Mouse (Mus musculus) forebrain, embryonic 12.5 days (tissue): ENCODE data around the gene Tenm4. TPM values are rescaled to one million over a fixed set of nuclear protein-coding genes. Genes with fewer than 3 reads are reported as not detected.
A peak's percentile ranks its signal among the peaks of the same experiment; 100 is the strongest.

Experiments
- ATAC-seq: fragments of 200-750 bp; cut with Nextera tagmentation; 2 replicates; pipeline ENCODE4 v1.8.0; 2017; ENCODE audit warnings: moderate TSS enrichment; ENCODE audit not compliant: low FRiP score
- H3K27ac ChIP-seq: fragments of 300-500 bp; sonication (generic); 2 replicates; pipeline ENCODE4 v1.5.1; 2016; ENCODE audit warnings: mild to moderate bottlenecking
- H3K27me3 ChIP-seq: fragments of 300-500 bp; sonication (generic); 2 replicates; pipeline ENCODE4 v1.6.1; 2016; ENCODE audit warnings: mild to moderate bottlenecking
- H3K36me3 ChIP-seq: fragments of 300-500 bp; sonication (generic); replicated peaks from 2 replicates; pipeline ENCODE4 v1.6.1; 2016; ENCODE audit warnings: mild to moderate bottlenecking
- H3K4me1 ChIP-seq: fragments of 300-500 bp; sonication (generic); 2 replicates; pipeline ENCODE4 v1.6.1; 2016
- H3K4me2 ChIP-seq: fragments of 300-500 bp; sonication (generic); 2 replicates; pipeline ENCODE4 v1.6.1; 2016; ENCODE audit warnings: mild to moderate bottlenecking, moderate library complexity
- H3K4me3 ChIP-seq: fragments of 300-500 bp; sonication (generic); replicated peaks from 2 replicates; pipeline ENCODE4 v1.5.1; 2016; ENCODE audit warnings: mild to moderate bottlenecking
- H3K9ac ChIP-seq: fragments of 300-500 bp; sonication (generic); 2 replicates; pipeline ENCODE4 v1.6.1; 2016; ENCODE audit warnings: mild to moderate bottlenecking
- H3K9me3 ChIP-seq: fragments of 300-500 bp; sonication (generic); 2 replicates; pipeline ENCODE4 v1.6.1; 2016
- WGBS: fragments of 180-500 bp; shearing (Covaris S2); methylation state at CpG from one replicate; pipeline ENCODE4 v1.1.7; 2016; 5-methylcytosine and 5-hydroxymethylcytosine counted together
- polyA plus RNA-seq: library from polyadenylated mRNA; unstranded; fragments of >200 nt; fragmentation: Nextera tagmentation; extraction: Ambion mirVana; gene quantifications from 2 replicates; pipeline ENCODE4 v1.2.1, GENCODE M21; 2016

Tenm4 gene
- polyA plus RNA-seq, 1 experiment from 2014 or later: 62.3 TPM

DNA sequence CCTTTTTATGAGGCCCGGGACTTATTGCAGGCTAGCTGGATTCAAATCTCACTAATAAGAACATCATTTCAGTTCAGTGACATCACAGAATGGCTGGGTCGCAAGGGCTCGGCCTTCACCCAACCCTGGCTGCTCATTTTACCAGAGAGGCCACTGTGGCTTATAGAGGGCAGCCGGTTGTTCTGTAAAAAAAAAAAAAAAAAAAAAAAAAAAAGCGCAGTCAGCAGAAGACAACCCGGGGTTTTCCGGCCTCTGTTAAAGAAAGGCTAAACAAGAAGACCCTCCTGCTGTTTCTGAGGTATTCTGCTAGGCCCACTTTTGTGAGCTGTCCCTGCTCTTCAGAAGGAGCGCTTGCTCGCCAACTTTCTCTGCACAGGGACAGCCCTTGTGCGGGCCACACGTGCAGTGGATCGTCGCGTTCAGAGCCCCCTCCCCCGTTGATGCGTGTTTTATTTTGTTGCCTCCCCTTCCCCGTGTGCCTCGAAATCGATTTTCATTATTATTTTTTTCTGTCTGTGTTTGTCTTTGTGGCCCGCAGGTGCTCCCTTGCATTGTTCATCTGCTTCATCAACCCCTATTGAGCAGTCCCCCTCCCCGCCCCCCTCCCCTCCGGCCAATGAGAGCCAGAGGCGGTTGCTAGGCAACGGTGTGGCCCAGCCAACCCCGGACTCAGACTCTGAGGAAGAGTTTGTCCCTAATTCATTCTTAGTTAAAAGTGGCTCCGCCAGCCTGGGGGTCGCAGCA is 472.6 kb downstream of the Tenm4 start:
- Histone ChIP-seq H3K4me3 (peak overlapping the region; percentile 42), H3K4me1 (peaks cover 46% of the 10 kb centered on the region), H3K9ac (peak overlapping the region; percentile 47), H3K27me3 (peaks cover 67% of the 10 kb centered on the region), H3K27ac (peak overlapping the region; percentile 59), H3K4me2 (peak overlapping the region; percentile 66), H3K9me3 (no peaks in the 10 kb centered on the region), H3K36me3 (no peaks in the 10 kb centered on the region)
- peak; percentile 95 for ATAC-seq
- WGBS: under 1% methylated on average over 27 of the region's 27 CpGs

DNA sequence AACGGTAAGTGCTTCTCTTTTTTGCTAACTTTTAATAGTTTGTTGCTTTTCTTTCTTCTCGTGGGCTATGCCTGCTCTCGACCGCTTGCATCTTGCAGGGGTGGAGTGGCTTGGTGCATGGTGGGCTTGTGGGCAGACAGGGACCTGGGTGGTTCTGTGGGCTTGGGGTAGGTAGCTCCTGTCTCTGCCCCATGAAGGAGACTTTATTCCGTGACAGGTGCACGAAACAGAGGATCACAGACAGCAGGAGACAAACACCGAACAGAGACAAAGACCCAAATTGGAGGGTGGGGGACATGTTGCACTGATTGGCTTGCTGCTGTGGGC is 473.1 kb downstream of the Tenm4 start:
- Histone ChIP-seq H3K4me1 (peaks cover 40% of the 10 kb centered on the region), H3K4me3 (peak overlapping the region; percentile 42), H3K27ac (peak overlapping the region; percentile 25; the same call in 1 of the 2 replicates), H3K36me3 (no peaks in the 10 kb centered on the region), H3K4me2 (peak overlapping the region; percentile 66), H3K9me3 (no peaks in the 10 kb centered on the region), H3K9ac (peak overlapping the region; percentile 47), H3K27me3 (peaks cover 67% of the 10 kb centered on the region)
- ATAC-seq: peak; percentile 75
- WGBS: 2% methylated on average over 7 of the region's 7 CpGs

- peaks cover 66% of the 10 kb centered on the region for H3K27me3 ChIP-seq
- H3K4me1 ChIP-seq: peaks cover 69% of the 10 kb centered on the region
- H3K4me2 ChIP-seq: no peak overlapping the region
- no peaks in the 10 kb centered on the region for H3K9me3 ChIP-seq
- ATAC-seq: no peak
- 5% methylated on average over 4 of the region's 4 CpGs for WGBS
- H3K36me3 ChIP-seq: no peaks in the 10 kb centered on the region
- no peak overlapping the region for H3K4me3 ChIP-seq
- H3K9ac ChIP-seq: no peak overlapping the region
- no peak overlapping the region for H3K27ac ChIP-seq
These were observed 476.6 kb downstream of the Tenm4 start for GRCm38 (mm10) chr7:96647657-96648056.

DNA sequence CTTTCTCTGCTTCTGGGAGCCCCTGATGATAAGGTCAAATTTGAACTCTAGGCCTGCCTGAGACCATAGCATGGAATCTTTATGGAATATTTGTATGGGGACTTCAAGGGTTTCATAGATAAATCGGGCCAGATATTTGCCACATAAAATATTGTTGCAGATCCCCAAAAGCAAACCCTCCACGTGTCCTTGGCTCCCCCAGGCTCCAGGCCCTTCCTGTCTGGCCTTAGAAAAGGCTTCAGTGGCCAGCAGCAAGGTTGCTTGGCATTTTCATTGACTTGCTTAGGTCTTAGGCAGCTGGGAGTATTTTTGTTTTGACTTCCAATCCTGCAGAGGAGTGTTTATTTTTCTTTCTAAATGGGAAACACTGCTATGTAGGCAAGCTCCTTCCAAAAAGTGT is 477.6 kb downstream of the Tenm4 start:
- H3K9me3 ChIP-seq: no peaks in the 10 kb centered on the region
- H3K36me3 ChIP-seq: no peaks in the 10 kb centered on the region
- H3K9ac ChIP-seq: no peak overlapping the region
- ATAC-seq: no peak
- peaks cover 71% of the 10 kb centered on the region for H3K4me1 ChIP-seq
- H3K27ac ChIP-seq: no peak overlapping the region
- H3K4me2 ChIP-seq: no peak overlapping the region
- H3K27me3 ChIP-seq: peaks cover 73% of the 10 kb centered on the region
- H3K4me3 ChIP-seq: no peak overlapping the region
- WGBS: 70% methylated on average over 2 of the region's 2 CpGs

DNA sequence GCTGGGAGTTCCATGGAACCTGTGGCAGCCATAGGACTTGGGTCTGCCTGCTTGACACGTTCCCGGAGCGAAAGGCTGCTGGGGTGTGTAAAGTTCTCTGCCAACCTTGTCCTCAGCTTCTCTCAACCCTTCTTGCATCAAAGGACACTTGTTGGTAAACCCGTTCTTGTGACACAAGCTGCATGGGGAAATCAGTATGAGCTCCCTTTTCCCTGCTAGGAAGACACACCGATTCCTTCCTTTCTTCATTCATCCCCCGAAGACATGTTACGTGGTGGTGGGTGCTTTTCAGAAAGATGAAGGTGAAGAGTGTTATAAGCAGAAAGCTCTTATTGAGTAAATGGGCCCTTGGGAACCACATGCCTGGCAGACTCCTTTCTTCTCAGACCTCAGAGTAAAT is 478.1 kb downstream of the Tenm4 start:
- H3K27me3 ChIP-seq: peaks cover 77% of the 10 kb centered on the region

GRCm38 (mm10) chr7:96650435-96650834 is 479.4 kb downstream of the Tenm4 start:
- H3K4me3 ChIP-seq: no peak overlapping the region
- H3K36me3 ChIP-seq: no peaks in the 10 kb centered on the region
- no peak for ATAC-seq
- 8% methylated on average over 2 of the region's 2 CpGs for WGBS
- no peak overlapping the region for H3K9ac ChIP-seq
- peaks cover 71% of the 10 kb centered on the region for H3K4me1 ChIP-seq
- peaks cover 75% of the 10 kb centered on the region for H3K27me3 ChIP-seq
- H3K9me3 ChIP-seq: no peaks in the 10 kb centered on the region
- no peak overlapping the region for H3K4me2 ChIP-seq
- peak overlapping the region; percentile 72 for H3K27ac ChIP-seq

More for the DNA sequence above, 478.1 kb downstream of the Tenm4 start:
- H3K27ac ChIP-seq: no peak overlapping the region
- no peak overlapping the region for H3K9ac ChIP-seq
- H3K36me3 ChIP-seq: no peaks in the 10 kb centered on the region
- no peaks in the 10 kb centered on the region for H3K9me3 ChIP-seq
- no peak overlapping the region for H3K4me3 ChIP-seq
- WGBS: 85% methylated on average over 7 of the region's 7 CpGs
- H3K4me2 ChIP-seq: no peak overlapping the region
- H3K4me1 ChIP-seq: peaks cover 69% of the 10 kb centered on the region
- ATAC-seq: no peak

- Histone ChIP-seq H3K9me3 (no peaks in the 10 kb centered on the region), H3K9ac (no peak overlapping the region), H3K27me3 (peaks cover 71% of the 10 kb centered on the region), H3K4me1 (peaks cover 70% of the 10 kb centered on the region), H3K36me3 (no peaks in the 10 kb centered on the region), H3K4me2 (no peak overlapping the region), H3K4me3 (no peak overlapping the region), H3K27ac (peak overlapping the region; percentile 72)
- ATAC-seq: no peak
- 16% methylated on average over 6 of the region's 6 CpGs for WGBS
These were observed 480.0 kb downstream of the Tenm4 start for GRCm38 (mm10) chr7:96651055-96651454.

DNA sequence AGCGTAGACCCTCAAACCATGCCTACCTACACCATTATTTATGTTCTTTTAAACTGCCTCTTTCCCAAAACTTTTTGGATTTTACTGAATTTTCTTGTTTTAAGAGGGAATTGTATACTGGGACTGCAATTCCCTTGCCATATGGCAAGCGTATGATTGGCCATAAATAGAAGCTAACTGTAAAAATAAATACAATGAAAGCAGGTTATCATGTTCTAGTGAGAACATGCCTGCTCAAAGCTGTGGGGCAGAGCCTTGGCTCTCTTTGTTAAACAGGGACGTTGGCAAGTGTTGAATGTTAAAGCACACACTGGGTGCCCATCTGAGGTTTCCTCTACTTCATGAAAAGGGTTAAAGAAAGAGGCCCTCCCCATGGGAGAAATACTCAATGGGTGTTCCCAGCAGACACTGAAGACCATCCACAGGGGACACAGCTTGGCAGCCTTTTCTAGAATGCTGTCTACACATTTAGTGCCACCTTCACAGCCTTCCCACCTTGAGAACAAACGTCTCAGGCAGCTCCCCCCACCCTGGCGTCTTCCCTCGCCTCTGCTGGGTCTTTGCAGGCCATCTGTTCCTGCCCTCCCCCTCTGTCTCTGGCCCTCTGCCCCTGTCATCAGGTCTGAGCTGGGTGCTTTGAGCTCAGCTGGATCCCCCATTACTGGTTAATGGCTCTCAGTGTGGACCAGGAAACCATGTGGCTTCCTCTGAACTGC is 480.7 kb downstream of the Tenm4 start:
- H3K9me3 ChIP-seq: no peaks in the 10 kb centered on the region
- H3K4me2 ChIP-seq: no peak overlapping the region
- H3K36me3 ChIP-seq: no peaks in the 10 kb centered on the region
- WGBS: 39% methylated on average over 6 of the region's 6 CpGs
- no peak overlapping the region for H3K9ac ChIP-seq
- peak overlapping the region; percentile 72 for H3K27ac ChIP-seq
- peaks cover 72% of the 10 kb centered on the region for H3K27me3 ChIP-seq
- no peak overlapping the region for H3K4me3 ChIP-seq
- H3K4me1 ChIP-seq: peaks cover 73% of the 10 kb centered on the region
- peak; percentile 64 for ATAC-seq

GRCm38 (mm10) chr7:96652844-96653243 is 481.8 kb downstream of the Tenm4 start:
- Histone ChIP-seq H3K9me3 (no peaks in the 10 kb centered on the region), H3K36me3 (no peaks in the 10 kb centered on the region), H3K27me3 (peaks cover 70% of the 10 kb centered on the region), H3K27ac (peak overlapping the region; percentile 72), H3K9ac (no peak overlapping the region), H3K4me2 (no peak overlapping the region), H3K4me3 (no peak overlapping the region), H3K4me1 (peaks cover 73% of the 10 kb centered on the region)
- 33% methylated on average over 3 of the region's 3 CpGs for WGBS
- ATAC-seq: no peak

GRCm38 (mm10) chr7:96654206-96654605 is 483.2 kb downstream of the Tenm4 start:
- Histone ChIP-seq H3K27me3 (peaks cover 69% of the 10 kb centered on the region), H3K36me3 (no peaks in the 10 kb centered on the region), H3K27ac (no peak overlapping the region), H3K9me3 (no peaks in the 10 kb centered on the region), H3K4me3 (no peak overlapping the region), H3K4me2 (no peak overlapping the region), H3K4me1 (peaks cover 74% of the 10 kb centered on the region), H3K9ac (no peak overlapping the region)
- no peak for ATAC-seq
- WGBS: 56% methylated on average over 2 of the region's 2 CpGs

DNA sequence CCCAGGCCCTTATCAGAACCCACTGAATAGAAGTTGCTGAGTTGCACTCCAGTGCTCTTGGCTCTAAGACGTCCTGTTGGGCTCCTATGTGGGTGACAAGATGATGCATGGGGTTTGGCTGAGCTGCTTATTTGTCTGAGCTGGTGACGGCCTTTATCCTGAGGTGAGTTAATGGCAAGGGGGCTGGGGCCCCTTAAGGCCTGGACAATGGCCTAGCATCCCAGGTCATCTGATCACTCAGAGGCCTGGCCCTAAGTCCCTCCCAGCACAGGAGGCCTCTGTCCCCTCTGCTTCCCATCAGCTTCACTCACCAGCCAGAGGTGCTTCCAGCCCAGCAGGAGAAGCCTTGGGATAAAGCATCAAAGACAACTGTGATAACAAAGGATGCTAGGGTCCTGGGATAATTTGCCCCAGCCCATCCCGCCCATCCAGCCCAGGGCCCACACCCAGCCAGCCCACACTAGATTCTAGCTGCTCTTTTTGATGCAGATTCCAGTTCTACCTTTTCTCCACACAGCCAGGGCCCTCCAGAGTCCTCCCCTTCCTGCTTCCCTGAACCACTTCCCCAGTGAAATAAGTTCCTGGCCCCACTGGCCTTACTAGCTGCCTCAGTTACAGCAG is 484.2 kb downstream of the Tenm4 start:
- Histone ChIP-seq H3K4me3 (no peak overlapping the region), H3K9me3 (no peaks in the 10 kb centered on the region), H3K36me3 (no peaks in the 10 kb centered on the region), H3K9ac (no peak overlapping the region), H3K27me3 (peaks cover 75% of the 10 kb centered on the region), H3K4me1 (peaks cover 74% of the 10 kb centered on the region), H3K27ac (0 out of 2 replicates have a peak overlapping the region, but pooled peaks have one; percentile 13), H3K4me2 (no peak overlapping the region)
- WGBS: 30% methylated on average over 3 of the region's 3 CpGs
- no peak for ATAC-seq

DNA sequence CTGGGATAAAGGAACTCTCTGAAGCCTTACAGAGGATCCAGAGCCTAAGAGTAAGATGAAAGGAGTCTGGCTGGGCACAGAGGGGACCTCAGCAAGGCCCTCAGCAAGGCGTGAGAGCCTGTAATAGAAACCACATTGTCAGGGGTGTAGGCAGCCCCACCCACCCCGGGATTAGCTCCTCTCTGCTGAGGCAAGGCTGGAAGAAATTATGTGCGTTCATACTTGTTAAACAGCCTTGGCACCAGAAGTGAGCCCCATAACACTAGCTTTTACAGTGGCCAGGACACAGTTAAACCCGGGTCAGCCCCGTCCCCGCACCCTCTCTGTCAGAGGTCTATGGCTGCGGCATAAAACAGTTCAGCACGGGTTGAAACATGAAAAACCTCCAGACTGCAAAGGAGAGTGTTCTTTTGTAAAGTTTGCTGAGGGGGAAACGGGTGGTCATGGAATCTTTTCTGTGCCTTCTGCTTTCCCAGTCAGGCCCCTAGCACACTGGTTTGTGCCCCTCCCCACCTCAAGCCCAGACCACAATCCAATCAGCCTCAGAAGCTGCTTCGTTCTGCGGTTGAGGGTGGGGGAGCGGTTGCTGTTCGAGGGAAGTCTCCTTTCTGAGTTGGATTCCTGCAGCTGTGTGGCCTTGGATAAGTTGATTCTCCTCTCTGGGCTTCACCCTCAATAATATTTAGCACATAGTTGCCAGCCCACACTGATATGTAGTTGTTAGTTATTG is 486.2 kb downstream of the Tenm4 start:
- no peaks in the 10 kb centered on the region for H3K36me3 ChIP-seq
- 8% methylated on average over 13 of the region's 13 CpGs for WGBS
- H3K4me1 ChIP-seq: peaks cover 74% of the 10 kb centered on the region
- ATAC-seq: peak; percentile 10; the same call in 1 of the 2 replicates
- H3K9ac ChIP-seq: no peak overlapping the region
- no peak overlapping the region for H3K4me3 ChIP-seq
- H3K4me2 ChIP-seq: no peak overlapping the region; the same call in 1 of the 2 replicates
- no peaks in the 10 kb centered on the region for H3K9me3 ChIP-seq
- H3K27ac ChIP-seq: peak overlapping the region; percentile 48
- H3K27me3 ChIP-seq: peaks cover 82% of the 10 kb centered on the region
